Mouse (Mus musculus) small intestine, adult 2 months (tissue): ENCODE data around the gene Dot1l.

Experiments
- CTCF ChIP-seq: fragments of 200-500 bp; IDR thresholded peaks from 2 replicates; pipeline ENCODE4 v1.5.1; 2012; ENCODE audit warnings: low read depth, mild to moderate bottlenecking, control low read depth, inconsistent platforms, low read length, moderate library complexity, mixed read lengths; ENCODE audit not compliant: insufficient replicate concordance, insufficient read length; ENCODE audit errors: extremely low read depth
- POLR2A ChIP-seq: fragments of 200-500 bp; IDR thresholded peaks from 2 replicates; pipeline ENCODE4 v1.6.1; 2012; ENCODE audit warnings: low read depth, mild to moderate bottlenecking, control low read depth, inconsistent platforms, low read length, moderate library complexity

DNA sequence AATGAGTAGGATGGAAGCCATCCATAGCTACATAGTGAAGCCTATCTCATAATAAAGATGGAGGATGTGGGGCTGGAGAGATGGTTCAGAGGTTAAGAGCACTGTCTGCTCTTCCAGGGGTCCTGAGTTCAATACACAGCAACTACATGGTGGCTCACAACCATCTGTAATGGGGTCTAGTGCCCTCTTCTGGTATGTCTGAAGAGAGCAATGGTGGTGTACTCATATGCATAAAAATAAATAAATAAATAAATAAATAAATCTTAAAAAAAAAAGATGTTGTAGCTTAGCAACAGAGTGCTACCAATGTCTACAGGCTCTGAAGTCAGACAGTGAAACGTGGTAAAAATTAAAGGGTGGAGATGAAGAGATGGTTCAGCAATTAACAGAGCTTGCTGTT is 16.3 kb upstream of the Dot1l start:
- TF ChIP-seq CTCF, result no peak
- no peak for TF ChIP-seq POLR2A
